Mouse (Mus musculus): ENCODE data around the gene Rhov.

- no peak for TF ChIP-seq POLR2AphosphoS2 (IDR thresholded peaks at IDR 0.05; ENCODE audit: insufficient read length, low read depth)
- no peak for TF ChIP-seq CEBPB (IDR thresholded peaks at IDR 0.05; ENCODE audit: insufficient read depth, poor library complexity, severe bottlenecking)
Observed at GRCm38 (mm10) chr2:119240075-119240818, 30.8 kb downstream of the Rhov start.
